Mouse (Mus musculus): ENCODE data around the gene Usp6nl. TPM values are rescaled to one million over a fixed set of nuclear protein-coding genes. Genes with fewer than 3 reads are reported as not detected.
A peak's percentile ranks its signal among the peaks of the same experiment; 100 is the strongest.

Usp6nl gene
- polyA plus RNA-seq, 1 experiment, result not detected

DNA sequence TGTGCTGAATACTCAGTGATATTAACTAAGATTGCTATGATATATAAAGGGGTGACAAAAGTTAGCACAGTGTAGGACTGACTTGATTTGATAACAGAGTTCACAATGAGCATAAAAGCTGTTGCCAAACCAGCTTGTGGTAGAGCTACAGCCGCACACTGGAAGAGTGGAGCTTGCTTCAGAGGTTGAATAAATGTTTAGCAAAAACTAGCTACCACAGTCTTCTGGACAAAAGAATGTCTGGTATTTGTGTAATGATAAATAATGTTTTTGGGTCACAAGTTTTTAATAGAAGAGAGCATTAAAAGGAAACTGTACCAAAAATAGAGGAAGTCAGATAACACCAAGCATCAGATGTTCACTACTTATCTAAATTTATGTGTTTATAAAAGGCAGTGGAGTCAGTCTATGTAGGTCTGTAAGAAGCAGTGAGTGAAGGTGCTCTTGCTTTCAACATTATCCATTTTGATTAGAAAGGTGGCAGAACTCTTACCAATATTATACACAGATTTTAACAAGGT lies 74.2 kb downstream of the Usp6nl start:
- 0 out of 2 replicates have a peak, but pooled peaks cover 2% of the 10 kb centered on the region for H3K4me1 ChIP-seq (ENCODE audit: control insufficient read depth, insufficient read depth, low read length)
- TF ChIP-seq CTCF (IDR thresholded peaks at IDR 0.05; ENCODE audit: insufficient read depth, low read depth, low read length), result no peak
- TF ChIP-seq POLR2A (IDR thresholded peaks at IDR 0.05; ENCODE audit: insufficient read depth, low read depth, low read length), result no peak
- no peak overlapping the region for H3K27ac ChIP-seq (ENCODE audit: insufficient read depth, low read depth, low read length)
- H3K4me3 ChIP-seq (ENCODE audit: insufficient read depth, low read depth, low read length), result no peak overlapping the region
- WGBS, result 87% methylated on average over 1 of the region's 1 CpGs

DNA sequence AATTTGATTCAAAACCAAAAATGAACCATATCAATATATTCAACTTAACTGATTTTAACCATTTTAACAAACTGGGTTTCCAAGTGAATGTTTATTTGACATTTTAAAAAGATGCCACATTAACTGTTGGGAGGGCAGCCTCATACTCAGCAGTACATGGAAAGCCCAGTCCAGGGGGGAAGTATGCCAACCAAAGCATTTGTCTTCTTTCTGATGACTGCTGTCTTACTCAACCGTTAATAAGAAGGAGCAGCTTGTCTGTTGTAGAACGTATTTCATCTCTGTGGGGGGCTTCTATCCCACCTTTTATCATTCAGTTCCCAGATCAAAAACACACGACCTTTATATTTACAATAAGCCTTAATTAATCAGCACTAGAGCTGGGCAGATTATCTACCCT lies 74.7 kb downstream of the Usp6nl start:
- WGBS, result 55% methylated on average over 3 of the region's 3 CpGs
- 0 out of 2 replicates have a peak, but pooled peaks cover 2% of the 10 kb centered on the region for H3K4me1 ChIP-seq (ENCODE audit: control insufficient read depth, insufficient read depth, low read length)
- TF ChIP-seq CTCF (IDR thresholded peaks at IDR 0.05; ENCODE audit: insufficient read depth, low read depth, low read length) (no peak), POLR2A (IDR thresholded peaks at IDR 0.05; ENCODE audit: insufficient read depth, low read depth, low read length) (no peak)
- no peak overlapping the region for H3K4me3 ChIP-seq (ENCODE audit: insufficient read depth, low read depth, low read length)
- H3K27ac ChIP-seq (ENCODE audit: insufficient read depth, low read depth, low read length), result no peak overlapping the region

DNA sequence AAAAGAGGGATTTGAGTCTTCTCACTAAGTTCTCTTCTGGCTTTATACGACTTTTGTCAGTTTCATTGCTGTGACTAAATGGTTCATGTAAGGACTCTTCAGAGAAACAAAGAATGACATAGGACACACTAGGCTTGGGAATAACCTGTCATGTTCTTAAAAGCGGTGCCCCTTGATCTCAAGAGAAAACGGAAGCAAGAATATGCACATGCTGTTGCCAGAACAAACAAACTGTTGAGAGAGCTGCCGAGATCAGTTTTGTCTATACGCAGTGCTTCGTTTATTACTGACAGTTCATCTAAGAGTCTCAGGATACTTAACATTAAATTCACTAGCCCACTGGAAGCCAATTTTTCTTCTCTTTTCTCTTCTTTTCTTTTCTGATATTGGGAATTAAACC lies 76.4 kb downstream of the Usp6nl start:
- Histone ChIP-seq H3K4me1 (ENCODE audit: control insufficient read depth, insufficient read depth, low read length) (peaks cover 4% of the 10 kb centered on the region; the same call in 1 of the 2 replicates), H3K4me3 (ENCODE audit: insufficient read depth, low read depth, low read length) (no peak overlapping the region), H3K27ac (ENCODE audit: insufficient read depth, low read depth, low read length) (no peak overlapping the region)
- no peak for TF ChIP-seq CTCF (IDR thresholded peaks at IDR 0.05; ENCODE audit: insufficient read depth, low read depth, low read length)
- TF ChIP-seq POLR2A (IDR thresholded peaks at IDR 0.05; ENCODE audit: insufficient read depth, low read depth, low read length), result no peak
- WGBS, result 92% methylated on average over 6 of the region's 6 CpGs

DNA sequence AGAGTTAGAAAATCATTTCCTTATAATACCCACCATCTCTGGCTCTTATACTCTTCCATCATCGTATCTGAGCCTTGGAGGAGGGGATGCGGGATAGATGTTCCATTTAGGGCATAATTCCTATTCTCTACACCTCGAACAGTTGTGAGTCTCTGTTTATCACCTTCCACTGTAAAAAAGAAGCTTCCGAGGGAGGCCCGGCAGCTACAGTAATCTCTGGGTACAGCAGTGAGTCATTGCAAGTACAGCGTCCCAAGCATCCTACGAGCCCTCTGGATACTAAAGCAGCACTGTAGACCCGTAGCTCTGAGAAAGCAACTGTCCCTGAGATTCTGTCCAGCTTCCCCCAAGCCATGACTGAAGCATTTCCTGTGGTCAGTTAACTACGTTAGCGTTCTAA lies 78.6 kb downstream of the Usp6nl start:
- WGBS, result 61% methylated on average over 10 of the region's 10 CpGs
- Histone ChIP-seq H3K4me3 (ENCODE audit: insufficient read depth, low read depth, low read length) (no peak overlapping the region), H3K4me1 (ENCODE audit: control insufficient read depth, insufficient read depth, low read length) (peaks cover 6% of the 10 kb centered on the region), H3K27ac (ENCODE audit: insufficient read depth, low read depth, low read length) (no peak overlapping the region)
- TF ChIP-seq CTCF (IDR thresholded peaks at IDR 0.05; ENCODE audit: insufficient read depth, low read depth, low read length) (no peak), POLR2A (IDR thresholded peaks at IDR 0.05; ENCODE audit: insufficient read depth, low read depth, low read length) (no peak)

- H3K4me1 ChIP-seq (ENCODE audit: control insufficient read depth, insufficient read depth, low read length), result peaks cover 6% of the 10 kb centered on the region
- 73% methylated on average over 11 of the region's 11 CpGs for WGBS
- no peak for TF ChIP-seq CTCF (IDR thresholded peaks at IDR 0.05; ENCODE audit: insufficient read depth, low read depth, low read length)
- no peak for TF ChIP-seq POLR2A (IDR thresholded peaks at IDR 0.05; ENCODE audit: insufficient read depth, low read depth, low read length)
- no peak overlapping the region for H3K27ac ChIP-seq (ENCODE audit: insufficient read depth, low read depth, low read length)
- no peak overlapping the region for H3K4me3 ChIP-seq (ENCODE audit: insufficient read depth, low read depth, low read length)
These were observed 80.9 kb downstream of the Usp6nl start for GRCm38 (mm10) chr2:6403375-6403774.

DNA sequence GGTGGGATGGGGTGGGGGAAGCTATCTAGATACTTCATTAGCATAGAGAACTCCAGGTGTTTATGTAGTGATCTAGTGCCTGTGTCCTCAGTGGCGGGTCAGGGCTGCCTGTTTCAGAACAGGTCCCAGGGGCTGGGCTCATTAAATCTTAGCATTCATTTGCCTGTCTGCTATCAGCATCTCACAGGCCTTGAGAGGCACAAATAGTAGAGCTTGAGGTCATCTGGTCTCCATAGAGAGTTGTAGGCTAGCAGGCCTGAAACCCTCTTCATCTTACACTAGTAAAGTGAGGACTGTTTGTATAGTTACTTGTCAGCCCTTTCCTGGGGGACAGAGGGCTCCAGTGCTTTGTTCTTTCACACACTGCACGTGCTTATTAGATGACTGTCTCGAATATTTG lies 81.5 kb downstream of the Usp6nl start:
- Histone ChIP-seq H3K4me3 (ENCODE audit: insufficient read depth, low read depth, low read length) (no peak overlapping the region), H3K4me1 (ENCODE audit: control insufficient read depth, insufficient read depth, low read length) (peaks cover 6% of the 10 kb centered on the region), H3K27ac (ENCODE audit: insufficient read depth, low read depth, low read length) (no peak overlapping the region)
- TF ChIP-seq CTCF (IDR thresholded peaks at IDR 0.05; ENCODE audit: insufficient read depth, low read depth, low read length), result no peak
- WGBS, result 69% methylated on average over 3 of the region's 3 CpGs

DNA sequence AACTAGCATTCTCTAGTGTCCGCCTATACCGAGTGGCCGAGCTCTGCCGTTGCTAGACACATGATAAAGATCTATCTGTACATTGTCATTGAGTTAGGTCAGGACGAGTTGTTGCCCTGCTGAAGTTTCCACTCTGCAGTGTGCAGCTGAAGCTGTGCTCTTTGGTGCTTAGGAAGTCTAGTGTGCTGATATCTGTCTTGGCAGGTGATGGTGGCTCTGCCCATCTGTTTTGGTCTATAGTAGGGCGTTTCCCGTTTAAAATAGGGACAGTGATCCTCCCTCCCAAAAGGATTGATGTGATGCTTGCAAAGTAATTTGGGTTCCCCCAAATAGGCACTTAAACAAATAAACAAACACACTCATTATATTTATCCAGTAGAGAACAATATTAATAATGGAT lies 82.2 kb downstream of the Usp6nl start:
- H3K27ac ChIP-seq (ENCODE audit: insufficient read depth, low read depth, low read length), result no peak overlapping the region
- no peak overlapping the region for H3K4me3 ChIP-seq (ENCODE audit: insufficient read depth, low read depth, low read length)
- H3K4me1 ChIP-seq (ENCODE audit: control insufficient read depth, insufficient read depth, low read length), result peaks cover 6% of the 10 kb centered on the region
- TF ChIP-seq CTCF (IDR thresholded peaks at IDR 0.05; ENCODE audit: insufficient read depth, low read depth, low read length) (no peak), POLR2A (IDR thresholded peaks at IDR 0.05; ENCODE audit: insufficient read depth, low read depth, low read length) (no peak)
- 86% methylated on average over 7 of the region's 7 CpGs for WGBS

- Histone ChIP-seq H3K27ac (ENCODE audit: insufficient read depth, low read depth, low read length) (no peak overlapping the region), H3K4me3 (ENCODE audit: insufficient read depth, low read depth, low read length) (no peak overlapping the region), H3K4me1 (ENCODE audit: control insufficient read depth, insufficient read depth, low read length) (peaks cover 6% of the 10 kb centered on the region)
- WGBS, result 35% methylated on average over 10 of the region's 10 CpGs
- TF ChIP-seq POLR2A (IDR thresholded peaks at IDR 0.05; ENCODE audit: insufficient read depth, low read depth, low read length), result no peak
- TF ChIP-seq CTCF (IDR thresholded peaks at IDR 0.05; ENCODE audit: insufficient read depth, low read depth, low read length), result peak; percentile 68
These were observed 82.9 kb downstream of the Usp6nl start for GRCm38 (mm10) chr2:6405059-6406033.

- no peak overlapping the region for H3K27ac ChIP-seq (ENCODE audit: insufficient read depth, low read depth, low read length)
- 95% methylated on average over 1 of the region's 1 CpGs for WGBS
These were observed 85.2 kb downstream of the Usp6nl start for GRCm38 (mm10) chr2:6407711-6408110.

More at GRCm38 (mm10) chr2:6407711-6408110, 85.2 kb downstream of the Usp6nl start:
- no peak for TF ChIP-seq POLR2A (IDR thresholded peaks at IDR 0.05; ENCODE audit: insufficient read depth, low read depth, low read length)
- Histone ChIP-seq H3K4me3 (ENCODE audit: insufficient read depth, low read depth, low read length) (no peak overlapping the region), H3K4me1 (ENCODE audit: control insufficient read depth, insufficient read depth, low read length) (peaks cover 6% of the 10 kb centered on the region)
